Mouse (Mus musculus) embryonic facial prominence, embryonic 12.5 days (tissue): ENCODE results near the gene Kcnc3. TPM values are rescaled to one million over a fixed set of nuclear protein-coding genes. Genes with fewer than 3 reads are reported as not detected.

Source experiments
- ATAC-seq: fragments of 200-750 bp; cut with Nextera tagmentation; 2 replicates; pipeline ENCODE4 v1.8.0; 2017; ENCODE audit not compliant: insufficient number of reproducible peaks, insufficient read depth, low FRiP score, low TSS enrichment
- H3K27ac ChIP-seq: fragments of 300-500 bp; sonication (generic); 2 replicates; pipeline ENCODE4 v1.5.1; 2016; ENCODE audit warnings: mild to moderate bottlenecking
- H3K27me3 ChIP-seq: fragments of 300-500 bp; sonication (generic); 2 replicates; pipeline ENCODE4 v1.6.1; 2016; ENCODE audit warnings: mild to moderate bottlenecking, moderate library complexity
- H3K36me3 ChIP-seq: fragments of 300-500 bp; sonication (generic); 2 replicates; pipeline ENCODE4 v1.6.1; 2016; ENCODE audit warnings: mild to moderate bottlenecking
- H3K4me1 ChIP-seq: fragments of 300-500 bp; sonication (generic); 2 replicates; pipeline ENCODE4 v1.6.1; 2016
- H3K4me2 ChIP-seq: fragments of 300-500 bp; sonication (generic); replicated peaks from 2 replicates; pipeline ENCODE4 v1.6.1; 2016; ENCODE audit warnings: mild to moderate bottlenecking, moderate library complexity
- H3K4me3 ChIP-seq: fragments of 300-500 bp; sonication (generic); 2 replicates; pipeline ENCODE4 v1.5.1; 2016; ENCODE audit warnings: mild to moderate bottlenecking
- H3K9ac ChIP-seq: fragments of 300-500 bp; sonication (generic); 2 replicates; pipeline ENCODE4 v1.6.1; 2016; ENCODE audit warnings: mild to moderate bottlenecking, moderate library complexity
- H3K9me3 ChIP-seq: fragments of 300-500 bp; sonication (generic); 2 replicates; pipeline ENCODE4 v1.6.1; 2016; ENCODE audit warnings: mild to moderate bottlenecking, moderate library complexity
- WGBS: fragments of 180-500 bp; shearing (Covaris S2); methylation state at CpG from one replicate; pipeline ENCODE4 v1.1.7; 2016; 5-methylcytosine and 5-hydroxymethylcytosine counted together
- polyA plus RNA-seq: library from polyadenylated mRNA; unstranded; fragments of >200 nt; fragmentation: Nextera tagmentation; extraction: Ambion mirVana; gene quantifications from 2 replicates; pipeline ENCODE4 v1.2.1, GENCODE M21; 2016

Kcnc3 gene
- polyA plus RNA-seq, 1 experiment from 2014 or later: 0.70 TPM

- H3K9ac ChIP-seq: peak overlapping the region; percentile 50
- peaks cover 23% of the 10 kb centered on the region for H3K4me1 ChIP-seq
Measured at GRCm38 (mm10) chr7:44588338-44588737, 2.1 kb upstream of the Kcnc3 start.

GRCm38 (mm10) chr7:44589149-44589548 is 1.3 kb upstream of the Kcnc3 start:
- WGBS: 0% methylated on average over 33 of the region's 33 CpGs
- peak overlapping the region; percentile 50 for H3K9ac ChIP-seq

More at GRCm38 (mm10) chr7:44588338-44588737, 2.1 kb upstream of the Kcnc3 start:
- Histone ChIP-seq H3K9me3 (no peaks in the 10 kb centered on the region), H3K27ac (no peak overlapping the region), H3K4me3 (peak overlapping the region; percentile 62), H3K4me2 (peak overlapping the region; percentile 100), H3K36me3 (no peaks in the 10 kb centered on the region), H3K27me3 (peaks cover 81% of the 10 kb centered on the region)
- 7% methylated on average over 12 of the region's 12 CpGs for WGBS
- ATAC-seq: no peak

GRCm38 (mm10) chr7:44589946-44590345 is 518 bp upstream of the Kcnc3 start:
- Histone ChIP-seq H3K27ac (0 out of 2 replicates have a peak overlapping the region, but pooled peaks have one; percentile 5), H3K4me2 (peak overlapping the region; percentile 100), H3K9me3 (no peaks in the 10 kb centered on the region), H3K36me3 (no peaks in the 10 kb centered on the region), H3K9ac (no peak overlapping the region), H3K4me3 (peak overlapping the region; percentile 62), H3K4me1 (peaks cover 29% of the 10 kb centered on the region), H3K27me3 (peaks cover 86% of the 10 kb centered on the region)
- no peak for ATAC-seq
- under 1% methylated on average over 13 of the region's 13 CpGs for WGBS

More at GRCm38 (mm10) chr7:44589149-44589548, 1.3 kb upstream of the Kcnc3 start:
- Histone ChIP-seq H3K9me3 (no peaks in the 10 kb centered on the region), H3K27me3 (peaks cover 87% of the 10 kb centered on the region), H3K4me1 (peaks cover 29% of the 10 kb centered on the region), H3K27ac (peak overlapping the region; percentile 41; the same call in 1 of the 2 replicates), H3K36me3 (no peaks in the 10 kb centered on the region), H3K4me3 (peak overlapping the region; percentile 62), H3K4me2 (peak overlapping the region; percentile 100)
- 0 out of 2 replicates have a peak, but pooled peaks have one; percentile 32 for ATAC-seq

GRCm38 (mm10) chr7:44591348-44592116 is 1.1 kb downstream of the Kcnc3 start:
- ATAC-seq: no peak
- H3K9ac ChIP-seq: peak overlapping the region; percentile 61; the same call in 1 of the 2 replicates
- no peaks in the 10 kb centered on the region for H3K9me3 ChIP-seq
- peak overlapping the region; percentile 100 for H3K4me2 ChIP-seq
- WGBS: under 1% methylated on average over 58 of the region's 60 CpGs
- no peaks in the 10 kb centered on the region for H3K36me3 ChIP-seq
- H3K27ac ChIP-seq: no peak overlapping the region
- peak overlapping the region; percentile 62 for H3K4me3 ChIP-seq
- peaks cover 70% of the 10 kb centered on the region for H3K27me3 ChIP-seq
- peaks cover 29% of the 10 kb centered on the region for H3K4me1 ChIP-seq

- no peak overlapping the region for H3K27ac ChIP-seq
- peak overlapping the region; percentile 40; the same call in 1 of the 2 replicates for H3K4me2 ChIP-seq
- 1% methylated on average over 11 of the region's 15 CpGs for WGBS
- H3K4me3 ChIP-seq: no peak overlapping the region
- H3K9ac ChIP-seq: no peak overlapping the region
- H3K4me1 ChIP-seq: peaks cover 27% of the 10 kb centered on the region
- no peaks in the 10 kb centered on the region for H3K9me3 ChIP-seq
- H3K27me3 ChIP-seq: peaks cover 55% of the 10 kb centered on the region
- ATAC-seq: no peak
- no peaks in the 10 kb centered on the region for H3K36me3 ChIP-seq
Measured at GRCm38 (mm10) chr7:44593051-44593450, 2.6 kb downstream of the Kcnc3 start.

- H3K4me2 ChIP-seq: peak overlapping the region; percentile 40
- WGBS: under 1% methylated on average over 22 of the region's 22 CpGs
- H3K36me3 ChIP-seq: no peaks in the 10 kb centered on the region
- peak; percentile 24; the same call in 1 of the 2 replicates for ATAC-seq
- H3K4me3 ChIP-seq: peak overlapping the region; percentile 17; the same call in 1 of the 2 replicates
- peaks cover 47% of the 10 kb centered on the region for H3K27me3 ChIP-seq
- no peaks in the 10 kb centered on the region for H3K9me3 ChIP-seq
- H3K4me1 ChIP-seq: peaks cover 20% of the 10 kb centered on the region
- H3K27ac ChIP-seq: no peak overlapping the region
- no peak overlapping the region for H3K9ac ChIP-seq
Measured at GRCm38 (mm10) chr7:44593775-44594174, 3.3 kb downstream of the Kcnc3 start.

- Histone ChIP-seq H3K27me3 (peaks cover 42% of the 10 kb centered on the region), H3K4me1 (peaks cover 20% of the 10 kb centered on the region), H3K27ac (no peak overlapping the region), H3K4me2 (peak overlapping the region; percentile 40; the same call in 1 of the 2 replicates), H3K9ac (no peak overlapping the region), H3K9me3 (no peaks in the 10 kb centered on the region), H3K4me3 (no peak overlapping the region), H3K36me3 (no peaks in the 10 kb centered on the region)
- 65% methylated on average over 6 of the region's 6 CpGs for WGBS
- ATAC-seq: no peak
Measured at GRCm38 (mm10) chr7:44594291-44594690, 3.8 kb downstream of the Kcnc3 start.

- peaks cover 20% of the 10 kb centered on the region for H3K4me1 ChIP-seq
- no peak overlapping the region for H3K4me2 ChIP-seq
- no peaks in the 10 kb centered on the region for H3K36me3 ChIP-seq
- H3K27ac ChIP-seq: no peak overlapping the region
- ATAC-seq: no peak
- no peak overlapping the region for H3K9ac ChIP-seq
- H3K9me3 ChIP-seq: no peaks in the 10 kb centered on the region
- H3K27me3 ChIP-seq: peaks cover 36% of the 10 kb centered on the region
- no peak overlapping the region for H3K4me3 ChIP-seq
- WGBS: 90% methylated on average over 20 of the region's 20 CpGs
Measured at GRCm38 (mm10) chr7:44595131-44595561, 4.7 kb downstream of the Kcnc3 start.

- Histone ChIP-seq H3K27me3 (peaks cover 35% of the 10 kb centered on the region), H3K4me3 (no peak overlapping the region), H3K9me3 (no peaks in the 10 kb centered on the region), H3K4me1 (peaks cover 19% of the 10 kb centered on the region), H3K4me2 (no peak overlapping the region), H3K27ac (no peak overlapping the region), H3K36me3 (no peaks in the 10 kb centered on the region), H3K9ac (no peak overlapping the region)
- no peak for ATAC-seq
- WGBS: 94% methylated on average over 6 of the region's 6 CpGs
Measured at GRCm38 (mm10) chr7:44596051-44596450, 5.6 kb downstream of the Kcnc3 start.

- Histone ChIP-seq H3K27ac (no peak overlapping the region), H3K36me3 (no peaks in the 10 kb centered on the region), H3K4me3 (no peak overlapping the region), H3K9me3 (no peaks in the 10 kb centered on the region), H3K4me2 (no peak overlapping the region), H3K27me3 (peaks cover 35% of the 10 kb centered on the region), H3K4me1 (peaks cover 18% of the 10 kb centered on the region), H3K9ac (no peak overlapping the region)
- ATAC-seq: no peak
- WGBS: 35% methylated on average over 5 of the region's 5 CpGs
Measured at GRCm38 (mm10) chr7:44596996-44597538, 6.6 kb downstream of the Kcnc3 start.

- no peak overlapping the region for H3K27ac ChIP-seq
- no peak for ATAC-seq
- peaks cover 35% of the 10 kb centered on the region for H3K27me3 ChIP-seq
- no peaks in the 10 kb centered on the region for H3K36me3 ChIP-seq
- no peak overlapping the region for H3K4me2 ChIP-seq
- H3K9me3 ChIP-seq: no peaks in the 10 kb centered on the region
- H3K4me3 ChIP-seq: no peak overlapping the region
- H3K4me1 ChIP-seq: peaks cover 23% of the 10 kb centered on the region
- WGBS: 87% methylated on average over 4 of the region's 4 CpGs
- no peak overlapping the region for H3K9ac ChIP-seq
Measured at GRCm38 (mm10) chr7:44597666-44598065, 7.2 kb downstream of the Kcnc3 start.

GRCm38 (mm10) chr7:44598336-44598735 is 7.9 kb downstream of the Kcnc3 start:
- Histone ChIP-seq H3K36me3 (no peaks in the 10 kb centered on the region), H3K4me1 (peaks cover 23% of the 10 kb centered on the region), H3K9ac (no peak overlapping the region), H3K27me3 (peaks cover 35% of the 10 kb centered on the region), H3K9me3 (no peaks in the 10 kb centered on the region), H3K4me3 (no peak overlapping the region), H3K4me2 (no peak overlapping the region), H3K27ac (no peak overlapping the region)
- no peak for ATAC-seq
- 81% methylated on average over 11 of the region's 12 CpGs for WGBS
